Mouse (Mus musculus): Measurements from ENCODE around the gene Pinlyp.
"Not testable (repeated sequence)": the region's sequence is repeated elsewhere in the genome, so short reads cannot be mapped to it uniquely, and the experiment has no call there.

Gene Pinlyp

GRCm38 (mm10) chr7:24522805-24523204 is 23.1 kb downstream of the Pinlyp start:
- DNase-seq (ENCODE audit: low spot score): no peak

GRCm38 (mm10) chr7:24520054-24520453 is 25.9 kb downstream of the Pinlyp start:
- not testable (repeated sequence) for DNase-seq (ENCODE audit: low spot score)

- DNase-seq (ENCODE audit: low spot score): no peak
Observed at GRCm38 (mm10) chr7:24519130-24519529, 26.8 kb downstream of the Pinlyp start.

GRCm38 (mm10) chr7:24517654-24518053 is 28.3 kb downstream of the Pinlyp start:
- DNase-seq (ENCODE audit: low spot score): no peak

GRCm38 (mm10) chr7:24517077-24517476 is 28.8 kb downstream of the Pinlyp start:
- no peak for DNase-seq (ENCODE audit: low spot score)

GRCm38 (mm10) chr7:24516319-24516718 is 29.6 kb downstream of the Pinlyp start:
- DNase-seq (ENCODE audit: low spot score): peak; percentile 18

GRCm38 (mm10) chr7:24512355-24512754 is 33.6 kb downstream of the Pinlyp start, which contains the start of gene AC161166.1:
AC161166.1 (minus strand) TSS chr7:24512455.
- DNase-seq (ENCODE audit: low spot score): no peak

DNA sequence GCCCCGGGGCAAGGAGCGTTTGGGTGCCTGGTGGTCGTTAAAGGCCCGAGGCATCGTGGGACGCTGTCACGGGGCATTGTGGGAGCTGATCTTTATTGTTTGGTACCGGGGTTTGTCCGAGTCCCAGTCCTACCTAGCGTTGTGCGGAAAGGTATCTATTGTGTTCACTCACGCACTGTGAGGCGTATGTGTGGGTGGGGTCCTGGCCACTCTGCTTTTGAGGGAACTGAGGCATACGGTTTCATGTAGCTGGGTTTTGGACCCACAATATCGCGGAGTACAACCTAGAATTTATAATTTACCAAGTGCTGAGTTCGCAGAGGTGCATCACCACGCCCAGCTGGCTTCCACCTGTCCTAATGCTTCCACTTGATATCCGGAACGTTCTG is 38.2 kb downstream of the Pinlyp start:
- DNase-seq (ENCODE audit: low spot score): no peak

GRCm38 (mm10) chr7:24506838-24507725 is 38.8 kb downstream of the Pinlyp start, which contains the start of gene Zfp428:
Zfp428 (plus strand) TSS chr7:24507006.
- DNase-seq (ENCODE audit: low spot score): peak; percentile 39

DNA sequence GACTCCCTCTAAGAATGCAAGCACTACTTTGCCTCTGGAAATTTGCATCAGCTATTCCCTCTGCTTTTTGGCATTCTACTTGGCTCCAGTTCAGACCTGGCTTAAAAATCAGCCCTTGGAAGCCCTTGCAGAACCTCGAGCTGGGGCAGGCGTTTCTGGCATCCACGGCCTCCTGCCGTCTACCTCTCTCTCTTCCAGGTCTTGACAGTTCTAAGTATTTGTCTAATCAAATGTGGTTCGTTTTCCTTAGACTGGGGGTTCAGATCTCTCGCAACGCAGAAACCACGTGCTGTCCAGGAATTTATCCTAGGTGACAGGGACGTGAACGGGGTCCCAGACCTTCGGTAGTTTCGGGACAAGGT is 39.5 kb downstream of the Pinlyp start:
- no peak for DNase-seq (ENCODE audit: low spot score)

GRCm38 (mm10) chr7:24506065-24506459 is 39.9 kb downstream of the Pinlyp start:
- no peak for DNase-seq (ENCODE audit: low spot score)

DNA sequence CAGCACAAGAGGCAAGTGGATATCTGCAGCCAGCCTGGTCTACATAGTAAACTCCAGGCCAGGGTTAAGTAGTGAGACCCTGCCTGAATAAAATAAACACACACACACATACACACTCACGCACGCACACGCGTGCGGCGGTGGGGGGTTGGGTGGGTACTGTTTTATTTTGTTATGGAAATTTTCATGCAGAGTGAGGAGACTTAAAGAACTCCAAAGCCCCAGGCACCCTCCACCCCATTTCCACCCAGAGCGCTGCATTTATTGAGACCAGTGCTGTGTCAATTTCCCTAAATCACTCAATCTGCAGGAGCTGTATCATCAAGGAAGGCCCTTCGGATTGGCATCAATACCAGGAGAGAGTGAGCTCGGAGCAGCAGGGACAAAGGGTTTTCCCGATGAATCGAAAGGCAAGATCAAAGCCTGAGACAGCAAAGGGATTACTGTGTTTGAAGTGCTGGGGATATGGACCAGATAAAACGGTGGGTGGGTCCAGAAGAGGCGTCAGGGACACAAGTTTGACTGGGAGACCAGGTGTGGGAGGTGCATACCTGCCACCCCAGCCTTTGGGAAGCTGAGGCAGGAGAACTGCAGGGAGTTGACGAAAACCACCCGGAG is 40.4 kb downstream of the Pinlyp start:
- no peak for DNase-seq (ENCODE audit: low spot score)

GRCm38 (mm10) chr7:24504868-24505267 is 41.0 kb downstream of the Pinlyp start:
- no peak for DNase-seq (ENCODE audit: low spot score)

- no peak for DNase-seq (ENCODE audit: low spot score)
Observed at GRCm38 (mm10) chr7:24504004-24504403, 41.9 kb downstream of the Pinlyp start.

DNA sequence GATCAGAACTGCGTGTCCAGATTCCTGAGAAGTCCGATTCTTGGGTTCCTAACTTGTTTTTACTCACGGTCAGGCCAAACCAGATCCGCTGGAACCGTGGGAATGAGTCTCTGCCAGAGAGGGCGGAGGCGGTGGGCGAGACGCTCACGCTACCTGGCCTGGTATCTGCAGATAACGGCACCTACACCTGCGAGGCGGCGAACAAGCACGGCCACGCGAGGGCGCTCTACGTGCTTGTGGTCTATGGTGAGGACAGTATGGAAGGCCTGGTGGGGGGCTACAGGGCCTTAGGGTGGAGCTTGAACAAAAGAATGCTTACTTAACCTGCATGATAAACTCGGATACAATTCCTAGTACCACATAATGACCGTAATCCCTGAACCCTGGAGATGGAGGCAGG is 44.4 kb downstream of the Pinlyp start:
- peak; percentile 37 for DNase-seq (ENCODE audit: low spot score)

GRCm38 (mm10) chr7:24500929-24501328 is 45.0 kb downstream of the Pinlyp start:
- peak; percentile 40 for DNase-seq (ENCODE audit: low spot score)

GRCm38 (mm10) chr7:24499856-24500577 is 45.9 kb downstream of the Pinlyp start:
- no peak for DNase-seq (ENCODE audit: low spot score)
